Mouse (Mus musculus) CD4-positive, CD25-positive, alpha-beta regulatory T cell, adult 4 months (primary cell): ENCODE measurements at regions not wholly inside any gene's neighbourhood (a gene's known extent, or its start where the extent isn't known, plus 50 kb on each side); places are given as distances from the start of the nearest gene placed in this dataset.
A peak's percentile ranks its signal among the peaks of the same experiment; 100 is the strongest.

Experiments
- ATAC-seq: one replicate; pipeline ENCODE4 v1.8.0; 2017

DNA sequence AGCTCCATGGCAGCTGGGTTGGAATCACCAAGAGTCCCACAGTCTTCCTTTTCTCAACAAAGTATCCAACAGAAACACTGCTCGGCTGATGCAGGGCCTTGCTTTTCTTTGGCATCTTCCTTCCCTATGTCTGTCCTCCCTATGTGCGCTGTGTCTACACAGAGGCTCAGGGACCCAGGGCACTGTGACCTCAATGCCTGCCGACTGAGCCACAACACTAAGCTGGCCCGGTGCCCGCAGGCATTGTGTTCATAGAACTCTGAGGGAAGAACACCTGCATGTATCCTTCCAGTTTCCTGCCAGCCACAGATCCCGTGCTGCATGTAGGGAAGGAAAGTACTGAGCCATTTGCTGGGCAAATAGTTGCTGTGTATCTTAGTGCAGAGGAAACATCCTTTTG lies 109.2 kb downstream of the Ets2 start:
- ATAC-seq = no peak

DNA sequence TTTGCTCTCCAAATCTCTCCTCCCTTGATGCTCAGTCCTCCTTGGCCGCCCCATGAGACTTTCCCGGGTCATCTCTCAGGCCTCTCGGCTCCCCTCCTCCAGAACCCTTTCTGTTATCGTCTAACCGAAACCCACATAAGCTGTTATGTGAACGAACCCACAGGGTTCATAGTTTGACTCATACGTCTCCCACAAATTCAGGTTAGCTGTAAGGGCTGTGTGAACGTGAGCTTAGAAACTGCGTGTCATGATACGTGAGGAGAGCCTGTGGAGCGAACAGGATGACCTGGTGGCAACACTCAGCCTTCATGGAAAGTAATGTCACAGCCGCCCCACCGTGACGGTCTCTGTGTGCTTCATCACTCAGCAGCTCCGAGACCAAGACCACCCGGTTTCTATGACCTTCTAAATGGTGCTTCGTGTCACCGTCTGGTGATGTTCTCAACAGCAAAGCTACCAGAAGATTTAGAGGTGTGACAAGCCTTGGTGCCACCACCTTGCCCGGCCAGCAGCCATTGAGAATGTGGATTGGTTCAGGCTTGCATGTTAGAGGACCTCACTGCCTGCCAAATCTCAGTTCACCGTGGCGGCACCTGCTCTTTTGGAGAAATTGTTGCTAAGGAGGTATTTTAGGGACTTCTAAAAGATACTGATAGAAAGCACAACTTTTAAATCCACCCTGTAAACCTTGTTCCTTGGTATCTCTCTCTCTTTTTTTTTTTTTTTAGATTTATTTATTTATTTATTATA lies 107.4 kb downstream of the Ets2 start:
- ATAC-seq = peak; percentile 66

DNA sequence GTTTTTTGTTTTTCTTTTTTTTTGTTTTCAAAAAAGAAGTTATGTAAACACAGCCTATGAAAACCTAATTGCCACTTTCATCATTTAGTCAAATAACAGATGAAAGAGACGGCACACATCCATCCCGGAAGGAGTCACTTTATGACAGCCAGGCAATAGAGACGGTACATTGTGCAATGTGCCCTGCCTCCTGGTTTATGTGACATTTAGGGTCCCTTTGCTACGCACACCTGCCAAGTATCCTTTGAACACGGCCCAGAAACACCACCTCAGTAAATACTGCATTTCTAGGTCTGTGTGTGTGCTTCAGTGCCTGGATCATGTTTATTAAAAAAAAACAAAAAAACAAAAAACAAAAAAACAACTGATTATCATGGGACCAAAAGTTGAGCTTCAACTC lies 104.6 kb downstream of the Ets2 start:
- no peak for ATAC-seq

DNA sequence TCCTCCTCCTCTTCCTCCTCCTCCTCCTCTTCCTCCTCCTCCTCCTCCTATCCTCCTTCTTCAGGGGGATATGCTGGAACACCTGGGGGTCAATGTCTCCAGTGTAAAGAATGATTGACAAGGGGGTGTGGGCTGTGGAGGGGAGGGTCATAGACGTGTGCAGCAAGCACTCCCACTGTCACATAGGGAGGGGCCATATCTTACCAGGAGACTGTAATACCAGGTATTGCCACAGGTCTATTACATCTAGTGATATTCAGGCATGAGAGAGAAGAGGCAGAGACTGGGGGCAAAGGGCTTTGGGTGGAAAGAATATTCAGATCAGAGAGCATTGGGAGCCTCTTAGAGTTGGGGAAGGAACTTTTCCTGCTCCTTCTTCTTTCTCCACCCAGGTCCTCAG lies 102.3 kb downstream of the Ets2 start:
- ATAC-seq = peak; percentile 55

DNA sequence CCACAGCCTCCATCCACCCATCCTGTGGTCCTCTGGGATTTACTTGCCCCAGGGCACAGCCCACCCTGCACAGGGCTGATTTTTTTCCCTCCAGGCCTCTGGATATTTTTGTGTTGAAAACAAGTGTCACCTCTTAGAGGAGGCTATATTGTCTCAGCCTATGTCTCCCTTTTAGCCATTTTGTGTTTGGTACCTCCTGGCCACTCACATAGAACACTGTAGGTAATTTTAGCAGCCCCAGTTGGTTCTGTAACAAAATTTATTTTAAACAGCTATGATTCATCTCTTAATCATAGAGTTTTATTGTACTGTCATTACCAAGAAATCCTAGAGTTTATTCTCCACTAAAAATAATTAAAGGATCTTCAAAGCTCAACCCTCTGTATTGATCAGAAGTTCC lies 100.8 kb downstream of the Ets2 start:
- no peak for ATAC-seq

DNA sequence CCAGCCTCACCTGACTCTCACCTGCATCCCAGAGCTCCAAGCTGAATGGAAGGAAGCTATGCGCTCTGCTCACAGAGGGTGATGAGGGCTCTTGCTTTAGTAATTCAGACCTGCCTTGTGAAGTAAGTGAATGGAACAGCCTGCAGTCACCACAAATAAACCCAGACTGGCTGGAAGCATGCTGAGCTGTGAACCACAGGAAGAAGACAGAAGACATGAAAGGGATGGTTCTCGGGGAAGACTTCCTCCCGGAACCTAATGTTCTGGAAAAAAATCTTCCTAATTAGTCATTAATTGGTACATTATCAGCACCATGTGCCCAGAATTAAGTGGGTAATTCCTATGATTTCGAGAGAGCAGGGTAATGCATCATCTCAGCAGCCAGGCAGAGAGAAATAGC lies 100.3 kb downstream of the Ets2 start:
- ATAC-seq = no peak

DNA sequence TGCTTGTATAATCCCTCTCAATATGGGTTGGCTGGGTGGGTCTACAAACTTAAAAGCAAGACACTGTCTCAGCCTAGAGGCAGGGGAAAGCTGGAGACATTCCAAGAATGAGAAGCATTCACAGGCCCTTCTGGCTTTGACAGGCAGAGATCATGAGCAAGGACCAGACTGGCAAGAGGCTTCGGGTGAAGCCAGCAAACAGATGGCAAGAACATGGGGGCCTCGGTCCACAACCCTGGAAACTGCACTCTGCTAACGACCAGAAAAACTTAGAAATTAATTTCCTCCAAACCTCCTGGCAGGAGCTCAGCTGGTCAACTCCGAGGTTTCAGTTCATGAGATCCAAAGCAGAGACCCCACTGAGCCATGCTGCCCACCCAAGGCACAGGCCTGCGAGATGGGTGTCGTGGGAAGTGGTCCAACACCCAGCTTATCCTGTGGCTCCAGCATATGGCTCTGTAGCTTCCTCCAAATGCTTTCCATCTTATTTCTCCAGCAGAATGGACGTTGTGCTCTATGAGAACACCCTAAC lies 99.1 kb downstream of the Ets2 start:
- ATAC-seq = no peak

DNA sequence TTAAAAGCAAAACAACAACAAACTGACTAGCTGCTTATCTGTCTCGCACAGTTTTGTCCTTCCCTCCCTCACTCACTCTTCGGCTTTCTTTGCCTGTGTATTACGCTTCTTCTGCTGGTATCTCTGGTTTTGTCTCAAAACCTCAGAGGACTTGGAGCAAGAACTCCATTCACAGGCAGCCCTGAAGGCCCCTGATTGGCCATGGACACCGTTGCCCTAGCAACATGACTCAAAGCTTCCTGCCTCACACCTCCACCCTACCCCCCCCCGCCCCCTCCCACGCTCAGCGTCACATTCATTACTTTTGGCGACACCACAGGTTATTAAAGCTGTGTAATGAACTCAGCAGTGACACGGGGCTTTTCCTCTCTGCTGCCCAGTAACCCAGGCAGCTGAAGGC lies 96.7 kb downstream of the Ets2 start:
- peak; percentile 93 for ATAC-seq

DNA sequence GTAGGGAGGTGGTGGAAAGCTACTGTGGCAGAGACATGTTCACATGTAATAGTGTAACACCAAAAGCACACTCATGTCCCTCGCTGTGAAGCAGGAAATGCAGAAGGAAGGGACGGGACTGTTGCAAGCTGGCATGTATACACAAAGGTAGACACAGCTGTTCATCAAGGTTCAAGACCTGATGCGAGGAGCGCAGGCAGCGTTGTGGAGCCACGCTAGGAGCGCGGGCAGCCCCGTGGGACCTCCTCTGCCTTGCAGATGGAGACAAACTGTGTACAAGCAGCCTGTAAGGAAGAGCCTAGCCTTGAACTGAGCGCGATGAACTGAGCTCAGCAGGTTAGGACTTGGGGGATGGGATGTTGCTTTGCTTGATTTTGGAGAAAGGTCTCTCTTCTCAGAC lies 96.2 kb downstream of the Ets2 start:
- ATAC-seq = peak; percentile 20

DNA sequence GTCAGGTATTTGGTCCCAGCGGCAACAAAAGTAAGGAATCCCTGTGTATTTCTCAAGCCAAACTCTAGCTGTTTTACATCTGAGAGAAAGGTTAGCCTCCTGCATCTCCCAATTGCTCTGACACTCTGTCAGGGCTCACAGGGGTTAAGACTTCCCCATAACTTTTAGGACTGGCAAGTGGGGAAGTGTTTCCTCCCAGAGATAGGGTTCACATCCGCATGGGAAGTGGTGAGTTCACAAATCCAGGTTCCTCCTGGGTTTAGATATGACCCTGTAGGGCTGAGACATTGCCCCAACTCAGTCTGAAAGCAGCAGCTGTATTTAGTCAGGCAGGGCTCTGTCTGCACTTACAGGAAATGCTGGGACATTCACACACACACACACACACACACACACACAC lies 95.3 kb downstream of the Ets2 start:
- ATAC-seq = no peak

DNA sequence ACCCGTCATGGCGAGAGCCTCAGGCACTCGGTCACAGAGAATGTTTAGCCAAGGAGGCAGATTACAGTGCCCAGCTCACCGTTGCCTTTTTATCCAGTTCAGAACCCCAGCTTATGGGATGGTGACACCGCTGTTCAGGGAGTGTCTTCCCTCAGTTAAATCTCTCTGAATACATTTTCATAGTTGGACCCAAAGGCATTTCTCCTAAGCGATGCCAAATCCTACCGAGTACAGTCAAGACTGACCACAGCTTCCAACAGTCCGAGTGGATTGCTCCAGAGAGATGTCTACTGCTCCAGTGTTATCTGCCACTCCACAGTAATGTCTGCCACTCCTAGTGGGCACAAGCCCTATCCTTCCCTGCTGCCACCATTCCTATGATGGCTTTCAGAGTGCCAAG lies 93.0 kb downstream of the Ets2 start:
- ATAC-seq = no peak

DNA sequence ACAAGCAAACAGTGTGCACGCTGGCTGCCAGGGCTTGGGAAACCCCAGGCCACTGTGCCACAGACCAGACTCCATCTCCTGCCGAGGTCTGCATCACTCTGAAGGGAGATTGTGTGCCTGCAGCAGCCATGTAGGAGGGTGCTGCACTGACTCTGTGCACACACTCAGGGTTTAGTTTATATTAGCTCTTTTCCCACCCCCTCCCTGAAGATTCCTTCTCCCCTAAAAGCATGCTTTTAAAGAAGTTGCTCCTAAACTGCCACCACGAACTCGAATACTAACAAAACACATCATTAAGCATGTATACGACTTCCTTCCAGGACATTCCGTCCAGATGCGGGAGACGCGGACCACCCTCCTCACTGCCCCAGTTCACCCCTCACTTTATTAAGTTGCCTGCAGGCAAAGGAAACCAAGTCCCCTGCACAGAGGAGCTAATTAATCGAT lies 92.4 kb downstream of the Ets2 start:
- no peak for ATAC-seq

DNA sequence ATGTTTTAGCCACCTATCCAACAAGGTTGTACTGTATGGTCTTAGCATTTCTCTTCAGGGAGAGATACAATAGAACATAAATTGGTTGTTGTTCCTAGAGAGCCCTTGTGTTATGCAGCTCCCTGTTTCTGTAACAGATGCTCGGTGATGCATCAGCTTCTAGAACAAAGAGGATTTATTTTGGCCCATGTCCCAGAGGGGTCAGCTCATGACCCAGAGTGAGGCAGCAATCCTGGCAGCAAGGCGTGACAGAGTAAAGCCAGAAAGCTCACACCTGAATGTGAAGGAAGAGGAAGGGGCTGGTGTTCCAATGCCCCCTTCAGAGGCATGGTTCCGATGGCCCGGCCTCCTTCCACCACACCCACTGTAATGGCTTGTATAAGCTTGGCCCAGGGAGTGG lies 88.8 kb downstream of the Ets2 start:
- no peak for ATAC-seq

DNA sequence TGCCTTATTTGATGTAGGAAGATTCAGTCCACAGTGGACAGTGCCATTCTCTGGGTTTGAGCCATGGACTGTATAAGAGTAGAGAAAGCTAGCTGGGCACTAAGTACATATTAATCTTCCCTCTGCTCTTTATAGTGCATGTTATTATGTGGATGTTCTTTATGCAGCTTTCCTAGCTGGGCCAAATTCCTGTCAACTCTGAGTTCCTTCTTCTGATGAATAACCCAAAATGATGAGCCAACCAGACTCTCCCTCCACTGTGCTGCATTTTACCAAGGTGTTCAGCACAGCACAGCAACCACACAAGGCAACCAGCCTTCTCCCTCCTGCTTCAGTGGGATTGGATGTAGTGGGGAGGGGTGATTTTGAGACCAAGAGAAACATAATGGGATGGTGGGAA lies 87.7 kb downstream of the Ets2 start:
- ATAC-seq = no peak

DNA sequence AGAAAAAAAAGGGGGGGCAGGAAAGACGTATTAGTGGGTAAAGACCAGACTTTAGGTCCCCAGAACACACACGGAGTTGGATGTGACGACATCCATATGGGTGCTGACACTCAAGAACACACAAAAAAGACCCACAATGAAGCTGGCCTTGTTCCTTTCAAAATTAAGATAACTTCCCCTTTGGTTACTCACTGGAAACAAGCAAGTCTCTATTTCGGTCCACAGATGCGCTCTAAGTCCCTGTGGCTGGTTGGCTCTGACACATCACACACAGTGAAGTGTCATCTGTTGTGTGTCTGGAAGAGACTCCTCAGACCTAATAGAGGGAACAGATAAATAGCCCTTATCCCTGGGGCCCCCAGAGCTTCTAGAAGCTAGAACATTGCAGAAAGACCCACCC lies 79.8 kb downstream of the Ets2 start:
- ATAC-seq = no peak

DNA sequence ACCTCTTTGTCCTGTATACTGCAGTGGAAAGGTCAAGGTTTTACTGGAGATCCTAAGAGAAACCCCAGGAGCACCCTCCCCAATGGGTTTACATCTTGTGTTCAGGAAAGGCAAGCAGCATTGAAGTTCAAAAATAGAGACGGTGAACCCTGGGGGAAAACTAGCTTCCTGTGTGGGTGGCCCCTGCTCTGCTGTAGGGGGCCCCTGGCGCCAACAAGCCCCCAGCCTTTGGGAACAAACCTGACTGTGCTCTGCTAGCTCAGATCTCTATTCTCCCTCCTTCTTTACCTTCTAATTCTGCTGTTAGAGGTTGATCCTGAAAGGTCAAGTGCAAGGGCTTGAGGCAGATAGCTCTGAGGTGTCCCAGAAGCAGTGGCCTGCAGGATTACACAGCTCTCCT lies 78.6 kb downstream of the Ets2 start:
- ATAC-seq = no peak

DNA sequence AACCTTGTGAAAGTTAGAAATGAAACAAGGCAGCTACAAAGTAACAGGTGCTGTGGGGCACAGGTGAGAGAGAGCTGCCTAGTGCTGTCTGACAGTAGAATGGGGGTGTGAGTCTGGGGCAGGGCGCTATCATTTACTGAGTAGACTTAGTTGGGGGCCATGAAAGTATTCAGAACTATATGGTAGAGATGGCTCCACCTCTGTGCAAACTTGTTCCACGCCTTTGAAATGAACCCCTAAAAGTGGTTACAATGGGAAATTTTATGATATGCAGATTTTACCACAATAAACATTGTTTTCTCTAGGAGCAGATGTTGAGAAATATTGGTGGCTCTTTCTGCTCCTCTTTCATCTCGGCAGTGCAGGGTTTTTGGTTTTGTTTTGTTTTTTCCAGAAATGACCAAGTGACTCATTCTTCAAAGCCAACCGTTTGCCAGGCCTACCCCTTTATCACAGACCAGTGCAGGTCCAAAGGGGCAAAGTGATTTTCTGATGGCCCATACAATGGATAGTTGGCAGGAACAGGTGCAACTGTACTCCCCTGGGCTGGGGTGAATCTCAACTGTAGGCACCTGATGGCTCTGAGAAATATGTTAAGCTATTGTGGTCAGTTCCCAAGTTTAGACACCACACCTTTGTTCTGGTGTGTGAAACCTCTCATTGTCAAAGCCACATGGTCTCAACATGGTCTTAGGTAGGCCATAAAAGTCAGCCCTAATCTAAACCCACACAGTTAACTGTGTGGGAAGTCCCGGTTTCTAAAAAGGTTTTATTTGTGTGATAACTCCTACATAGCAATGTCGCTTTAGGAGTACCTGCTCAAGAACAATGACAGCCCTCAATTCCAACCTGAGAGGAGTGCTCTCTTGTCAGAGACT lies 77.2 kb downstream of the Ets2 start:
- ATAC-seq = peak; percentile 61

DNA sequence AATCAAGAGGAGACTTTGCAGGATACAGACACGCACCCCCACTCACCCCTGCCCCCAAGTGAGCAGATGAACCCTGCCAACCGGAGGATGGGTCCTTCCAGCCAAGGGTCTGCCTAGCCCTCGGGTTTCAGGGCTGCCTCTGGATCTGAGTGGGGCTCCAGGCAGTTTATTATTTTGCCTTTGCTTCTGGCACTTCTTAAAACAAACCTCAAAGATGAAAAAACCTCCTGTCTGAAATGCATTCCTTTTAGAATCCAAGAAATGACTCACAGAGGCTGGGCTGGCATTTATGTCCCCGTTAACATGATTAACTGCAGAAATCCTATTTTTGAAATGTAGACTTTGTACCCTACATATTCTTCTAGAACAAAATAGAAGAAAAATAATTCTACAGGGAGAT lies 76.3 kb downstream of the Ets2 start:
- ATAC-seq = no peak

DNA sequence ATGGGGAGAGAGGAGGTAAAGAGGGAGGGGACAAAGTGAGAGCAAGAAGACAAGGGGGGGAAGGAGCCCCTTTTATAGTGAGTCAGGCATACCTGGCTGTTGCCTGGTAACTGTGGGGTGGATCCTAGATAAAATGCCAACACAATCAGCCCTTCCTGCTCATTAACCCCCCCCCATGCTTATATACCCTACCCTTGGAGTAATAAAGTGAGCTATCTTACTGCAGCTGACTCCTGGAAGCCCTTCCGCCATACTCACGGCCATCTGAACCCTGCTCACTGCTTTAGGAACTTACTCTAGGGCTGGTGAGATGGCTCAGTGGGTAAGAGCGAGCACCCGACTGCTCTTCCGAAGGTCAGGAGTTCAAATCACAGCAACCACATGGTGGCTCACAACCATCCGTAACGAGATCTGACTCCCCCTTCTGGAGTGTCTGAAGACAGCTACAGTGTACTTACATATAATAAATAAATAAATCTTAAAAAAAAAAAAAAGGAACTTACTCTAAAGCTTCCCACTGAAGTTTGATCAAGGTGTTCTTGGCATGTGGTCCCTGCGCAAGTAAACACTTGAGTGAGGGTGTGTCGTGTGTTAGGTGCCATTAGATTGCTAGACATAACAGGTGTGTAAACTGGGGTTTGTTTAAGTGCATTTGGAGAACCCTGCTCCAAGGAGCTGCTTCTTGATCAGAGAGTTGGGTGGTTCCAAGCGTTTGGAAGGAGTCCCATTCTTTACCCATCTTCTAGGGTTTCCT lies 74.9 kb downstream of the Ets2 start:
- no peak for ATAC-seq

DNA sequence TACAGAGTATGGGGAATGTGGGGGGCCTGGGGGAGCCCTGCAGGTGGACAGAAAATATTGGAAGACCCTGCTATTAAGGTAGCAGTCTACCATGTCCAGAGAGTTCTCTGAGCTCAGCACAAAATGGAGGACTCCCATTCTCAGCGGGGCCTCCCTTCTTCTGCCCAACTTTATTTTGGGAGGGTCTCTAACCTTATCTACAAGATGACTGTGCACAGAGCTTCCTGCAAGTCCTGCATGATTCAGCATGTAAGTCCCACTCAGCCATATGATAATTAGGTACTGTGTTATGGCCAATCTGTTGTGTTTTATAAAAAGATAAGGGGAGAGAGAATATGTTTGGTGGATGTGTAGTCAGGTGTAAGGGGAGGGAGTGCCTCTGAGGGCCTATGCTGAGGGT lies 74.1 kb downstream of the Ets2 start:
- no peak for ATAC-seq

DNA sequence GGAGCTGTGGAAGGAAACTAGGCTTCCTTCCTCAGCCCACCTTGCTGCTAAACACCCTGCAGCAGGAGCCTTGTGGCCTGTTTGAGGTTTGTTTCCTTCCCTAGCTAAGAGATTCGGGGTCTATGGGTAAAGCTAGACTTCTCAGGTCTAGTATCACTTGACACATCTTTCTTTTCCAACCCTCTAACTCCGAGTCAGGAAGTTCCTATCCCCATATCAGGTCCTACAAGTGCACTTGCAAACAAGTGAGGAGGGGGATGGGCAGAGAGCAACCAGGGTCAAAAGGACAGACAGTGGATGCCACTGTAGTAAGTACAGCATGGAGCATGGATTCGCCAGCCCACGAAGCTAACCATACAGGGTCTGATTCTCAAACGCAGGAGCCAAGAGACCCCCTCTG lies 73.5 kb downstream of the Ets2 start:
- ATAC-seq = no peak

DNA sequence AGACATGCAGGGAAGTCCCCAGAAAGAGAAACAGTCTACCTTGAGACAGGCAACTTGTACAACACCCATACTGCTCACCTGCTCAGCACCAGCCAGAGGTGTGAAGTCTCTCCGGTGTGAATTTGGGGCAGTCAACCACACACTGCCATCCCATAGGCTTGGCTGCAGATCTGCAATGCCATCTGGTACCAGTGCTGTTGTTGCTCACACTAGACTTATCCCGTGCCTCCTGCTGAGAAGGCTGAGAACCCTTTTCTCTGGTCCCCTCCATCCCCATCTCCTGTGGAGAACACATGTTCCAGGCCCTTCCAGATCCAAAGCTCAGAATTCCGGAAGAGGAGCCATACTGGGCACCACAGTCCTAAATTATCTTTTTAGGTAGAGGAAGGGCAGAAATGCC lies 71.3 kb downstream of the Ets2 start:
- ATAC-seq = no peak
